Mouse (Mus musculus): ENCODE data around the gene Olfr310. TPM values are rescaled to one million over a fixed set of nuclear protein-coding genes. Genes with fewer than 3 reads are reported as not detected.

Gene Olfr310
- total RNA-seq (2014; rRNA removed), result not detected in 2 replicates
- not detected in 2 replicates for polyA plus RNA-seq (2015; fragmentation: Nextera tagmentation; extraction: Ambion mirVana)

DNA sequence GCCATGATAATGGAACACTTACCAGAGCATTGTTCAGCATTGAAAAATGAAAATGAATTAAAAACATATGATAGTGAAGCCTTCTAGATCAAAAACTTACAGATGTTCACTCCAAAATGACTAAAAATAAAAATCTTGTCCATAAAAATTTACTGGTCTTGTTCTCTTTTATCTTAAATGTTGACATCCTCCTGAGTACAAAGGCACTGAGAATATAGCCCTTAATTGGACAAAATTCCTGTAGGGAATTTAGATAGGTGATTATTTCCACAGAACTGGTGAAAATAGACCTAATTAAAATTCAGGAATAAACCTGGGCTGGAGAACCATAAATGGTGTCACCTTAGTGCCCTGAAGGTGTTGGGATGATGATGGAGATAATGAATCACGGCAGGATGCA is at the start of gene Olfr310:
TSS of gene Olfr310 (minus strand) at position 101 of the 400 bp plus-strand sequence.
- WGBS, result 72% methylated on average over 1 of the region's 1 CpGs

DNA sequence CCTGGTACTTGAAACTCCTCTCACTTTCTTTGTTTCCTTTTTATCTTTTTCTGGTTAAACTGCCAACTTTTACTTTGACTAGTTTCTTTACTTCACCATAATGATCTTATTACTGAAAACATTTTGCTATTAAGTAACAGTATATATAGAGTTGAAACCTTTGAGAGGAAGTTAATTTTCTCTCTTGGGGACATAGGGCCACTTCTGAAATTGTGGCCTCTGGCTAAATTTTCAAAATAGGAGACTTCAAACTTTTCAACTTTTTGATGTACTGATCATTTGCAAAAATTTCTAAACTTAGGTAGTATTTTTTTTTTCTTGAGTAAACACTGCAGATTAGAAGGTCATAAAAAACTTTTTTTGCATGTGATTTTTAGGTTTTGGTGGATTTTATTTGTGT is 48.6 kb upstream of the Olfr310 start, which contains the start of gene Olfr308:
TSS of gene Olfr308 (minus strand) at position 101 of the 400 bp plus-strand sequence.
- H3K9ac ChIP-seq, result no peak within 1 kb of the TSS
- TF ChIP-seq CTCF (IDR thresholded peaks at IDR 0.05; ENCODE audit: low read depth), result no peak

More for the DNA sequence above, at the start of gene Olfr310:
- Histone ChIP-seq H3K4me2 (ENCODE audit: low read depth) (no peak within 1 kb of the TSS), H3K4me3 (ENCODE audit: low read depth, low read length) (no peak within 1 kb of the TSS), H3K9ac (no peak within 1 kb of the TSS), H3K4me1 (ENCODE audit: insufficient read depth) (no peaks in the 10 kb centered on the region), H3K27ac (ENCODE audit: low read depth, low read length) (no peak within 1 kb of the TSS), H3K9me3 (ENCODE audit: low read length) (no peaks in the 10 kb centered on the region), H3K27me3 (ENCODE audit: insufficient read depth, low read length) (no peaks in the 10 kb centered on the region), H3K36me3 (ENCODE audit: insufficient read depth) (no peaks in the 10 kb centered on the region)
- no peak for ATAC-seq
- no peak for DNase-seq
- no peak for TF ChIP-seq CTCF (IDR thresholded peaks at IDR 0.05; ENCODE audit: low read depth)

GRCm38 (mm10) chr7:86321323-86321722 is 44.4 kb upstream of the Olfr310 start:
- TF ChIP-seq CTCF (IDR thresholded peaks at IDR 0.05; ENCODE audit: low read depth), result no peak
- Histone ChIP-seq H3K4me2 (ENCODE audit: low read depth) (no peak overlapping the region), H3K4me3 (ENCODE audit: low read depth, low read length) (no peak overlapping the region), H3K27ac (ENCODE audit: low read depth, low read length) (no peak overlapping the region), H3K27me3 (ENCODE audit: insufficient read depth, low read length) (no peaks in the 10 kb centered on the region), H3K4me1 (ENCODE audit: insufficient read depth) (no peaks in the 10 kb centered on the region), H3K9me3 (ENCODE audit: low read length) (no peaks in the 10 kb centered on the region), H3K36me3 (ENCODE audit: insufficient read depth) (no peaks in the 10 kb centered on the region), H3K9ac (no peak overlapping the region)
- WGBS, result 95% methylated on average over 2 of the region's 2 CpGs
- DNase-seq (no peak), ATAC-seq (no peak)

More for the DNA sequence above, 48.6 kb upstream of the Olfr310 start, which contains the start of gene Olfr308:
- Histone ChIP-seq H3K4me1 (ENCODE audit: insufficient read depth) (no peaks in the 10 kb centered on the region), H3K9me3 (ENCODE audit: low read length) (no peaks in the 10 kb centered on the region), H3K27ac (ENCODE audit: low read depth, low read length) (no peak within 1 kb of the TSS), H3K4me3 (ENCODE audit: low read depth, low read length) (no peak within 1 kb of the TSS), H3K27me3 (ENCODE audit: insufficient read depth, low read length) (no peaks in the 10 kb centered on the region), H3K36me3 (ENCODE audit: insufficient read depth) (no peaks in the 10 kb centered on the region), H3K4me2 (ENCODE audit: low read depth) (no peak within 1 kb of the TSS)
- ATAC-seq (no peak), DNase-seq (no peak)

GRCm38 (mm10) chr7:86313608-86314007 is 36.6 kb upstream of the Olfr310 start, which contains the start of gene Olfr309:
Gene Olfr309, minus strand, starts transcription at chr7:86313708.
- Histone ChIP-seq H3K9me3 (ENCODE audit: low read length) (no peaks in the 10 kb centered on the region), H3K4me1 (ENCODE audit: insufficient read depth) (no peaks in the 10 kb centered on the region), H3K4me3 (ENCODE audit: low read depth, low read length) (no peak within 1 kb of the TSS), H3K27ac (ENCODE audit: low read depth, low read length) (no peak within 1 kb of the TSS), H3K9ac (no peak within 1 kb of the TSS), H3K36me3 (ENCODE audit: insufficient read depth) (no peaks in the 10 kb centered on the region), H3K4me2 (ENCODE audit: low read depth) (no peak within 1 kb of the TSS), H3K27me3 (ENCODE audit: insufficient read depth, low read length) (no peaks in the 10 kb centered on the region)
- no peak for DNase-seq
- 76% methylated on average over 2 of the region's 2 CpGs for WGBS
- ATAC-seq, result no peak
- no peak for TF ChIP-seq CTCF (IDR thresholded peaks at IDR 0.05; ENCODE audit: low read depth)

DNA sequence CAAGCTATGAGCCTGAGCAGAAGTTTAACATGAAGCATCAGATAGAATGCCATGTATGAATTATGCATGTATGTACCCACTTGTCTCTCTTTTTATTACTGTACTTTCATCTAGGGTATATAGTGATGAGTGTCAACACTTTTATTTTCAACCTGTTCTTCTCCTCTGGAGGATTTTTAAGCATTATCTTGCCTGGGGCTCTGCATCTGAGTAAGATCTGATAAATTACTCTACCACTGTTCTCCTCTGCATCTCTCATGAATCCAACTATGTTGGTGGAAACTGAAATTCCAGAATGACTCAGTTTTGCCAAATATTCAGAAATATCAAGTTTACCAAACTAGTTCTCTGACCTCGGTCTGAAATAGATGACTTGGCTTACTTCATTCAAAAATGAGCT is 30.8 kb downstream of the Olfr310 start, which contains the start of gene Vmn2r76:
TSS of gene Vmn2r76 (minus strand) at position 101 of the 400 bp plus-strand sequence.
- no peak for DNase-seq
- WGBS, result 74% methylated on average over 1 of the region's 1 CpGs
- Histone ChIP-seq H3K9me3 (ENCODE audit: low read length) (no peaks in the 10 kb centered on the region), H3K36me3 (ENCODE audit: insufficient read depth) (no peaks in the 10 kb centered on the region), H3K4me2 (ENCODE audit: low read depth) (no peak within 1 kb of the TSS), H3K9ac (no peak within 1 kb of the TSS), H3K27ac (ENCODE audit: low read depth, low read length) (no peak within 1 kb of the TSS), H3K27me3 (ENCODE audit: insufficient read depth, low read length) (no peaks in the 10 kb centered on the region), H3K4me3 (ENCODE audit: low read depth, low read length) (no peak within 1 kb of the TSS), H3K4me1 (ENCODE audit: insufficient read depth) (no peaks in the 10 kb centered on the region)
- no peak for ATAC-seq
- TF ChIP-seq CTCF (IDR thresholded peaks at IDR 0.05; ENCODE audit: low read depth), result no peak

Small RNA genes lying within 50 kb of the gene (microRNA-seq; reads per million reads assigned to microRNA genes)
- gene Gm23192, result 0 reads per million in 2 experiments

Other genes starting within 250 kb of the Olfr310 start
- not detected in 2 replicates for gene Vmn2r75, start 105.4 kb downstream of the Olfr310 start, total RNA-seq (2014; rRNA removed)
- not detected in 2 replicates for gene Vmn2r75, start 105.4 kb downstream of the Olfr310 start, polyA plus RNA-seq (2015; fragmentation: Nextera tagmentation; extraction: Ambion mirVana)
- gene Vmn2r76, start 30.9 kb downstream of the Olfr310 start, total RNA-seq (2014; rRNA removed), result not detected in 2 replicates
- gene Vmn2r76, start 30.9 kb downstream of the Olfr310 start, polyA plus RNA-seq (2015; fragmentation: Nextera tagmentation; extraction: Ambion mirVana), result not detected in 2 replicates
- not detected in 2 replicates for gene Olfr309, start 36.5 kb upstream of the Olfr310 start, total RNA-seq (2014; rRNA removed)
- not detected in 2 replicates for gene Olfr309, start 36.5 kb upstream of the Olfr310 start, polyA plus RNA-seq (2015; fragmentation: Nextera tagmentation; extraction: Ambion mirVana)
- gene Olfr308, start 48.5 kb upstream of the Olfr310 start, total RNA-seq (2014; rRNA removed), result not detected in 2 replicates
- not detected in 2 replicates for gene Olfr308, start 48.5 kb upstream of the Olfr310 start, polyA plus RNA-seq (2015; fragmentation: Nextera tagmentation; extraction: Ambion mirVana)
- gene Olfr307, start 60.4 kb upstream of the Olfr310 start, total RNA-seq (2014; rRNA removed), result not detected in 2 replicates
- gene Olfr307, start 60.4 kb upstream of the Olfr310 start, polyA plus RNA-seq (2015; fragmentation: Nextera tagmentation; extraction: Ambion mirVana), result not detected in 2 replicates
- not detected in 2 replicates for gene Olfr305, start 89.8 kb upstream of the Olfr310 start, total RNA-seq (2014; rRNA removed)
- gene Olfr305, start 89.8 kb upstream of the Olfr310 start, polyA plus RNA-seq (2015; fragmentation: Nextera tagmentation; extraction: Ambion mirVana), result not detected in 2 replicates
- gene Olfr304, start 109.5 kb upstream of the Olfr310 start, total RNA-seq (2014; rRNA removed), result not detected in 2 replicates
- gene Olfr304, start 109.5 kb upstream of the Olfr310 start, polyA plus RNA-seq (2015; fragmentation: Nextera tagmentation; extraction: Ambion mirVana), result not detected in 2 replicates
- not detected in 2 replicates for gene Olfr303, start 120.6 kb upstream of the Olfr310 start, total RNA-seq (2014; rRNA removed)
- gene Olfr303, start 120.6 kb upstream of the Olfr310 start, polyA plus RNA-seq (2015; fragmentation: Nextera tagmentation; extraction: Ambion mirVana), result not detected in 2 replicates
- gene Olfr301, start 126.7 kb upstream of the Olfr310 start, total RNA-seq (2014; rRNA removed), result not detected in 2 replicates
- not detected in 2 replicates for gene Olfr301, start 126.7 kb upstream of the Olfr310 start, polyA plus RNA-seq (2015; fragmentation: Nextera tagmentation; extraction: Ambion mirVana)
- not detected in 2 replicates for gene Olfr299, start 182.7 kb upstream of the Olfr310 start, total RNA-seq (2014; rRNA removed)
- not detected in 2 replicates for gene Olfr299, start 182.7 kb upstream of the Olfr310 start, polyA plus RNA-seq (2015; fragmentation: Nextera tagmentation; extraction: Ambion mirVana)
- not detected in 2 replicates for gene Olfr298, start 215.3 kb upstream of the Olfr310 start, total RNA-seq (2014; rRNA removed)
- not detected in 2 replicates for gene Olfr298, start 215.3 kb upstream of the Olfr310 start, polyA plus RNA-seq (2015; fragmentation: Nextera tagmentation; extraction: Ambion mirVana)
- not detected in 2 replicates for gene Olfr297, start 242.8 kb upstream of the Olfr310 start, total RNA-seq (2014; rRNA removed)
- not detected in 2 replicates for gene Olfr297, start 242.8 kb upstream of the Olfr310 start, polyA plus RNA-seq (2015; fragmentation: Nextera tagmentation; extraction: Ambion mirVana)